Mouse (Mus musculus): ENCODE data around the gene Acad9.
A peak's percentile ranks its signal among the peaks of the same experiment; 100 is the strongest.

The Acad9 gene

DNA sequence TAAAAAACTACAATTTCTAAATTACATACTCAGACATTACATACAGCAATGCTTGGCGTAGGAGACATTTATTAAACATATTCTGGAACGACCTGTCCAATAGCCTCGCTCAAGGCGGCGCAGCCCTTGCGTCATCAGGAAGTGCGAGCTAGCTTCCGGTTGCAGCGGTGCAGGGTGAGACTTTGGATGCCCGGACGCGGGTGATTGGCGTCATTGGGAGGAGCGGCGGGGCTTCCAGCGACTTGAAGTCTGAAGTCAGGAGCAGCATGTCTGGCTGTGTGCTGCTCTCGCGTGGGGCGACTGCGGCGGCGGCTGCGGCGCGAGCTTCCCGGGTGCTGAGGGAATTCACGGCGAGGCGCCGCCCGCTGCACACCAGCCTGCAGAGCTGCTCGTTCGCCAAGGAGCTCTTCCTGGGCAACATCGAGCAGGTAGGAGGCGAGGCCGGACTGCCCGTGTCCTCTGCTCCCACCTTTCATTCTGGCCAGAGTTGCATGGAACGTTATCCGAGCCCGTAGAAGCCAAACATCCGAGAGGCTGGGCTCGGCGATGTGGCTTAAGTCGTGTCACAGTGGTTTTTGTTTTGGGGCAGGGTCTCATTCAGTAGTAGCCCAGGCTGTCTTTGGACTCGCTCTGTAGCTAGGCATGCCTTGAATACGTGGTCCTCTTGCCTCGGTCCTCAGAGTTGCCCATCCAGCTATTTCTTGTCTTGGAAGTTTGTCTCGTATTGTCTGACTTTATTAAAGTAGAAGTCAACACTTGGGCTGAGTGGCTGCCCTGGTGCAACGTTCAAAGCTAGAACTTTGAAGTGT, at the start of gene Acad9:
Gene Acad9 (plus strand): TSS at position 137 of the 809 bp plus-strand sequence.
- peak; percentile 87 to 91 for DNase-seq (ENCODE audit: low spot score in 2 of 2)

DNA sequence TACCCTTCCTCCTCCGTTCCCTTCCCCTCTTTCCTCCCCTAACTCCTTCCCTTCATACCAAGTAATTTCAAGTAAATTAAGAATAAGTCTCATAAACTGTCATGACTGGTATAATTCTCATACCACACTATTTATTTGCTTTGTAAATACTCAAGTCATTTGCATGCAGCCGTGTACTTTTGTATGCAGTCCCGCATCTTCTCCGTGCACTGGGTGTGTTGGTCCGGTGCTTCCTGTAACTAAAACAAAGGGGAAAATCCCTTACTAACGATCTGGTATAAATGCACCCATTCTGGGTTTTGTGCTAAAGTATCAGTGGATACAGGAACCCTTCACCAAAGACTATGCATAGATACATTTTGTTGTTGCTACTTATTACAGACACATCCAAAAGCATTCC, 40.0 kb upstream of the Acad9 start:
- DNase-seq (ENCODE audit: low spot score in 2 of 2), result no peak

DNA sequence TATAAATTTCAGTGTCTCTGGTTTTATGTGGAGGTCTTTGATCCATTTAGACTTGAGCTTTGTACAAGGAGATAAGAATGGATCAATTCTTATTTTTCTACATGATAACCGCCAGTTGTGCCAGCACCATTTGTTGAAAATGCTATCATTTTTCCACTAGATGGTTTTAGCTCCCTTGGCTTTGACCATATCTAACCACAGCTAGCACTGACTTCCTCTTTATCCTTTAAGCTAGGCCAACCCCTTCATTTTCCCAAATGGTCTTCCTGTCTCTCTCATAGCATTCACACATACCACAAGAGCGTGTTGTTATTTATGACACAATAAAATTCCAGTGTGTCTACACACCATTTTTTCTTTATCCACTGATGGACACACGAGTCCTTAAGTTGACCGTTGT, 35.8 kb upstream of the Acad9 start:
- no peak for DNase-seq (ENCODE audit: low spot score in 2 of 2)

DNA sequence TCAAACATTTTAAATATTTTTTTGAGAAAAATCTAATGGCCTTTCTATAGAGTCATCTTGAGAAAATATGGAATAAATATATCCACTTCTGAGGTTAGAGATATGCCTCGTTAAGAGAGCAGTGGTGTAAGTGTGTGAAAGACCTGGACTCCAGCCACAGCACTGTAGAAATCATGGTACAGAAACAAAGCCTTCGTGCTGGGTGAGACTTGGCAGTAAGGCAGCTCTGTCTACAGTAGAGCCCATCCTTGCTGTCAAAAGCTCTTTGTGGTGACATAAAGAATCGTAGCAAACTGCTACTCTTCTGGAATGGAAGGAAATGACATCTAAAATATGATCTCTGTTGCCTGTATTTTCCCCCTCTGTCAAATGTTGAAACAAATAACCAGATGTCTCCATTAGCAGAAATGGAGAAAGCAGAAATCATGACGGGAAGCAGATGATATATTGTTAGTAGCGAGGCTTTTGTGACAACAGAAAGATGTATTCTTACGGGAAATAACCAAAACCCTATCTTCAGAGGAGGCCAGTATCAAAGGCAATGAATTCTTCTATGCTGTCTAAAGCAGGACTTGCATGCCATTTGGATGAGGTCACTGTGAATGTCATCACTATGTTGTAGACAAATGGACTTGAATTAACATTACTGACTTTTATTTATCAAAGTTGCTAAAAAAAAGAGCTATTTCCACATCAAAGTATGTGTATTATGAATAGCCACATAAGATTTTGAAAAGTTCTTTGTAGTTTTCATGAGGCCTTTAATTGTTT, 33.9 kb upstream of the Acad9 start:
- DNase-seq (ENCODE audit: low spot score in 2 of 2), result no peak

DNA sequence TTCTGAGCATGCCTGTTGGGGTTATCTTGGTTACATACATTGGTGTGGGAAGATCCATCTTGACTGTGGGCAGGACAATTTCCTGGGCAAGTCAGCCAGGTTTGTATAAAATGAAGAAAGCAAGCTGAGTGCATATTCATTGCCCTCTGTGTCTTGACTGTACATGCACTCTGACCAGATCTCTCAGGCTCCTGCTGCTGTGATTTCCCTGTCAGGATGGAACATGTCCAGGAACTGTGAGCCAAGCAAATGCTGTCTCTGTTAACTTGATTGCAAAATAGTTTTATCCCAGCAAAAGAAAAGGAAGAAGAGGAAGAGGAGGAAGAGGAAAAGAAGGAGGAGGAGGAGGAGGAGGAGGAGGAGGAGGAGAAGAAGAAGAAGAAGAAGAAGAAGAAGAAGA, 21.3 kb upstream of the Acad9 start:
- DNase-seq (ENCODE audit: low spot score in 2 of 2), result no peak

DNA sequence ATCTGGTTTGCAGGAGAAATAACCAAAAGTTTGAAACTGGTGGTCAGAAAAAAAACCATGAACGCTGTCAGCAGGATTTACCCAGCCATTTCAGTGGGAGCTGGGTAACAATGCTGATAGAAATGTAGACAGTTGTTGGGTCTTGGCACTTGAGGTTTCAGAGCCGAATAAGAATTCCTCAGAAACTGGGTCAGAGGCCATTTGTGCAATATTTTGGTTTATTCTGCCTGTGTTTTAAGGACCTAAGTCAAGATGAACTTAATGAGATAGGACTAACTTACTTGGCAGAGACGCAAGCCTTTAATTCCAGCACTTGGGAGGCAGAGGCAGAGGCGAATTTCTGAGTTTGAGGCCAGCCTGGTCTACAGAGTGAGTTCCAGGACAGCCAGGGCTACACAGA, 20.7 kb upstream of the Acad9 start:
- DNase-seq (ENCODE audit: low spot score in 2 of 2), result no peak

DNA sequence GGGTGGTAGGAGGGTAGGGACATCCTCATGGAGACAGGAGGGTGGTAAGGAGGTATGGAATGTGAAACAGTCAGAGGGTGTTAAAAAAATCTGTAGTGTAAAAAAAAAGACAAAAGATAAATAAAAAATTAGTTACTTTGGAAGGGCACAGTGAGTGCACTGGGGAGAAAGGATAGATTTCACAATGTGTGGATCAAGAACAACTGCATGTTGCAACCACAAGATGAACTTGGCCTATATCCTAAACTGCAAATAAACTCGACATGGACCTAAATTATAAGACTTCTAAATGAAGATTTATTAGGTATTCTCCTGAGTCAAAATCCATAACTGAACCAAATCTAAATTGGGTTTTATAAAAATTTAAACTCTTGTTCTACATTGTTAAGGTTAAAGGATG, 16.7 kb upstream of the Acad9 start:
- DNase-seq (ENCODE audit: low spot score in 2 of 2), result no peak

DNA sequence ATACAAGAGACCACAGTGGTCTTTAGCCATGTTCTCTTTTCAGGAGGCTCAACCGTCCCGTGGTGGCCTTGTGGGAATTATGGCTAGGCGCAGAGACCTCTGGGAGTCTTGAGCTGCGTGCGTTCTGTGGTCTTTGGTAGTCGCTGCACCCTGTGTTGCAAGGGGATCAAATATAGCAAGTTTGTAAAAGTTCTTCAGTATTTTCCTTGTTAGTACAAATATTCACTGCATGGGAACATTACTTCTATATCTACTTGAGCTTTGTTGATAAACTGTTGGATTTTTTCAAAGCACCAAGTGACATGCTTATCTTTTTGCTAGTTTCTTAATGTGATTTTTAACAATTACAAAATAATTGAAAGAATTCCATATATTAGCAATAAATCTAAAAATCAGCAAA, 12.3 kb upstream of the Acad9 start, which contains the start of gene Ccdc144b:
Gene Ccdc144b (minus strand): TSS at position 101 of the 400 bp plus-strand sequence.
- DNase-seq (ENCODE audit: low spot score in 2 of 2), result no peak

DNA sequence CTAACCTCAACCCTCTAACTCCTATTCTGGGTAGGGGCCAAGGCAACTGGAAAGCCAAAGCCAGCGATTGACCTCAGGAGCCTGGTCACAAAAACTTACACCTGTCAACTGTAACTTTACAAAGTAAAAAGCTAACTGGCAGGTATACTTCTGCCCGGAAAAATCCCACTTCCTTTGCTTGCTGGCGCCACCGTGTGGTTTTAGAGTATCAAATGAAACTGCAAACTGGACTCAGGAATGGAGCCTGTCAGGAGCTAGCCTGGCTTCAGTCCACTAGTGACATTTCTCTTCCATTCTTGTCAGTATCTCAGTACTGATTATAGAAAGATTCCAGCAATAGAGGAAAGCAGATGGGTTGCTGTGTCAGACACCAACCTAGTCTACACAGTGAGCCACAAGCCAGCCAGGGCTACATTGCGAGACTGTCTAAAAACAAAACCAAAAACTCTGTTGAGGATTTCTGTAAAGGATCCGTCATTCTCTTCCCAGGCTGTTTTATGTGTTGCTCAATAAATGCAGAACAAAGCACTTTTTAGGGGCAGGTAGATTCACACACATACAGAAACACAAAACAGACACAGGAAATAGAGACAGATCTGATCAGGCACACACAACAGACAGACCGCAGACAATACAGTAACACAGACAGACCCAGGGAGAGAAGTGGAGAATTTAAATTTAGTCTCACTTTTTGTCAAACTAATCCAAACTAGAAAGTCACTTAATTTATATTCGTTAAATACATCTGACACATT, 5.5 kb upstream of the Acad9 start:
- peak; percentile 27 to 56 for DNase-seq (ENCODE audit: low spot score in 2 of 2)

DNA sequence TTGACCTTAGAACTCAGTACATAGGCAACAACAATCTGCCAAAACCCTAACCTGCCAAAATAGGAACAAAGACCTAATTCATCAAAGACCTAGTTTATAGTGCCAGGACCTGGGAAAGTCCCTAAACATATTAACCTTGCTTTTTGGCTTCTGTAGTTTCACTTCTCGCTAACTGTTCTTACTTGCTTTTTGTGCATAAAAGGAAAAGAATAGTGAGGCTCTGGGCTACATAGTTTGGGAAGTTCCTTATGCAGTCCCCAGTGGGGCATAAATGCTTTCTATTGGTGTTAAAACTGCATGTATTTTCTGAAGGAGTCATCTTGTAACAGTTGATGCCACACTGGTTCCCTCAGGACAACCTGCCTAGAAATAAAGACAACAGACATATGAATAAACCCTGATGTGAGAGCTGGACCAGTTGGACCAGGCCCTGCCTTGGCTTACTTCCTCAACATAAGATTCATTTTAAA, 1.2 kb upstream of the Acad9 start:
- peak in 1 of 2 experiments; percentile 23 for DNase-seq (ENCODE audit: low spot score in 2 of 2)

DNA sequence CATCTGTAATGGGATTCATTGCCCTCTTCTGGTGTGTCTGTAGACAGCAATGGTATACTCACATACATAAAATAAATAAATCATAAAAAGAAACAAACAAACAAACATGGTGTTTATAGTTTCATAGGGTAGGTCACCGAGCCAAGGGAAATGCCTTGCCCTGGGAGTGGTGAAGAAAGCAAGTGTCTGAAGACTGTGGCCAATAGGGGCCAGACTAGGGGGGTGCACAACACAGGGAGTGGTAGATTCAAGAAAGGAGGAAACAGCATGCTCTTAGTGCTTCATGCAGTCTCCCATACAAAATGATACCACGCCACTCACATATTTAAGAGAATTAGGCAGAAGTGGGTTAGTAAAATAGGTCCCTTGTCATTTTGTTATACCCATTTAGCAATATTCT, 613 bp upstream of the Acad9 start:
- DNase-seq (ENCODE audit: low spot score in 2 of 2), result no peak

DNA sequence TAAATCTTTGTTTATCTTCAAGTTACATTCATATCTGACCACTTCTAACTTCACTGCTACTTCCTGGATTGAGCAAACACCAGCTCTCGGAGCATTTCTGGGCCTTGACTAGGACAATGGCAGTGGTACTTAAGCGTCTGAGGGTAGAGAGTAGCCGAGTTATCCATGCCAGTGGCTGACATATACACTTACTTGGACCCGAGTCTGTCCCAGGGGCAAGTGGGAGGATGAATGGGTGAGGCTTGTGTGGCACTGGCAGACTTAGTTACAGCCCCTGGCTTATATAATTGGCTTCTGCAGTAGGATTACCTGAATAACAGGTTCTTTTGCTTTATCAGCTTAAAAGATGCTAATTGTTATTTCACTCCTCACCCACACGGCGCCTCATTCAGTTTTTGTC, 2.0 kb downstream of the Acad9 start:
- DNase-seq (ENCODE audit: low spot score in 2 of 2), result no peak

DNA sequence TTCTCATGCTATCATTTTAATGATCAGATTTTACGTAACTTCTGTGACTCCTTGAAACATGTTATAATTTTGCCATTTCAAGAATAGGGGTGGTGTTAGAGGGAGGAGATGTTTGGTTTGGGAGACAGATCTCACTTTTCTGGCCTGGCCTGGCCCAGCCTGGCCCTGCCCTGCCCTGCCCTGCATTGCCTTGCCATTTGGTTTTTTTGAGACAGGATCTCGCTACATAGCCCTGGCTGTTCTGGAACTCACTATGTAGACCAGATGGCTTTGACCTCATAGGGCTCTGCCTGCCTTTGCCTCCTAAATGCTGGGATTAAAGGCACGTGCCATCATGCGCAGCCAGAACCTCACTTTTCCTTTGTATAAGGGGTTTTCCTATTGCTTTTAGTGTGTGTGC, 4.7 kb downstream of the Acad9 start:
- DNase-seq (ENCODE audit: low spot score in 2 of 2), result no peak

DNA sequence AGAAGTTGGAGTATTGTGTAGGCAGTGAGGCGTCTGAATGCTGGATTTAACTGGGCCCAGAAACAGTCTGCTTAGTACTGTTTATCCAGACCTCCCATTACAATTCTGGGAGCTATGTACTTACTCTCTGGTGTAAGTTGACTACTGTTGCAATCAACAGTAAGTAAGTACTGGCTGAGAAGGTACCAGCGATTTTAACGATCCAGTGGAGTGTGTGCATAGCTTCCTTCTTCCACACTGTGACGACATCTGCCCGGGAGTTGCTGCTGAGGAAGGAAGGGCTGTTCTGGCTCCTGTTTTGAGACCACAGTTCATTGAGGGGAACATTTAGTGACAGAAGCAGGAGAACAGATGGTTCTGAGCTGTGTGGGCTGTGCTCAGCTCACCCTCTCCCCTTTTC, 5.3 kb downstream of the Acad9 start:
- no peak for DNase-seq (ENCODE audit: low spot score in 2 of 2)

DNA sequence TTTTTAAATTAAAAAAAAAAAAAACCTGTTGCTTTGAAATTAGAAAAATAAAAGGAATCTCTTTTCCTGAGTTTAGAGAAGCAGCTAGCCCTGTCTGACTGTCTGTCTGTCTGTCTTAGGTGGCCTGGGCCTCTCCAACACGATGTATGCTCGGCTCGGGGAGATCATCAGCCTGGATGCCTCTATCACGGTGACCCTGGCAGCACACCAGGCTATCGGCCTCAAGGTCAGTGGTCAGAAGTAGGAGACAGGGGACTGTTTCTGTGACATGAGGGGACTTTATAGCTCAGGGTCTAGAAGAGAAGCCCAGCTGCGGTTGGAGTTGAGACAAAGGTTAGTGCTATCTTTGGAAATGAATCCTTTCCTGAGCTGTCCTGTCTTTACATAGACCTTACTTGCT, 8.5 kb downstream of the Acad9 start:
- DNase-seq (ENCODE audit: low spot score in 2 of 2), result no peak

DNA sequence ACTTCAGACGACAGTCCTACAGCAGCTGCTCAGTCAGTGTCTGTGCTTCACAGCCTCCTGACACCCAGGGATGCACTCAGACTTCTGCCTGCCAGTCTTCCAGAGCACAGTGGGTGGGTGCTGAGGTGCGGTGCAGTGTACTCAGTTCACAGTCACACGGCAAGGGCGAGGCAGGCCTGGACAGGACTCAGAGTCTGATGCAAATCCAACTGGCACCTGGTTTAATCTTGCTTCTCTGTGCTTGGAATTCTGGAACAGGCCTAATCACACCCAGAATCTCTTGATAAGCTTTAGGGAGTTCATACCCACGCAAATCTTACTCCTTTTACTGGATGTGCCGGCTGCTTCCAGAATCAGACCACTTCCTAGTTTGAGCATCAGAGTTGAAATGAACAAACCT, 9.7 kb downstream of the Acad9 start:
- DNase-seq (ENCODE audit: low spot score in 2 of 2), result no peak

DNA sequence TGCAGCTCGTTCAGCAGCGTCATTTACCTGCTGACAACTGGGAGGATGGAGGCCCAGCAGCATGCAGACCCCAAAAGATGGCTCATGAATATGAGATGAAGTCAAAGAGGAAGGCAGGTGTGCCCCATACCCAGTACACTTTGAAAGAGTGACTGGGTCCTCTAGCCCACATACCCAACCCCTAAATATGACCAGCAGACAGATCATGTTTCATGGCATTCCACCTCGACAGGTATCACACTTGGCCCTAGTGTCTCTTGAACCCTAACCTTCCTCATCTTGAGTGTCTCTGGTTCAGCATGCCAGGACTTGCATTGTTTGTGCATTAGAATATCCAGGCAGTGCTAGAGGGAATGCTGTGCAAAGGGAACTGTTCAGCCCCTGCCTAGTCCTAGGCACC, 11.6 kb downstream of the Acad9 start:
- no peak for DNase-seq (ENCODE audit: low spot score in 2 of 2)

DNA sequence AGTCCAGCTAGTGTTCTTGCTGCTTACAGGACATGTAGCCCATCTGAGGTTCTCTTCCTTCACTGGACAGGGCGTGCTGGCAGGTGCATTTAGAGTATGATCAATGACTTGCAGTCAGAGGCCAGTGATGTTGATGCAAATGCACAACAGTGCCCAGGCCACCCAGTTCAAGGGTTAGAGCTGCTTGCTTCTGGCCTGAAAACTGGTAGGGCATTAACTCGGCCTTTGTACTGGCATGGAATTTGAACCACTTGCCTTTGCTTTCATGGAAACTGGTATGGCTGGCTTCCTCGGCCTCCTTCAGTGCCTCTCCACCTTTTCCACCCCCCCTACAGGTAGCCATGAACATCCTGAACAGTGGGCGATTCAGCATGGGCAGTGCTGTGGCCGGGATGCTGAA, 14.1 kb downstream of the Acad9 start:
- DNase-seq (ENCODE audit: low spot score in 2 of 2), result no peak

DNA sequence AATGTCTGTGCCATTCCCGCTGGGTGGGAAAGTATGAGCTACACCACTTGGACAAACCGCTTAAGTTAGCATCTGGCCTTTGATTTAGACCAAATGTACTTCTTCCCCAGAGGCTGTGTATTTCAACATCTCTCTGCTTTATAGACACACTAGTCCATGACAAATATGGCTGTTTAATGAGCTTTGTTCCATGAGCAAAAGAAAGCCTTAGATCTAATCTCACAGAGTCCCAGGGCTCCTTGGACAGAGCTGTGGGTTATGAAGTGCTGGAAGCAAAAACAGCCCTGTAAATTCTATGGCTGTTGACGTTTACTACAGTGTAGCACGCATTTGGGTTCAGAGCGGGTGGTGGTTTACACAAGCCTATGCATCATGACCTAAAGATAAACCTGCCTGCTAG, 15.0 kb downstream of the Acad9 start:
- no peak for DNase-seq (ENCODE audit: low spot score in 2 of 2)

DNA sequence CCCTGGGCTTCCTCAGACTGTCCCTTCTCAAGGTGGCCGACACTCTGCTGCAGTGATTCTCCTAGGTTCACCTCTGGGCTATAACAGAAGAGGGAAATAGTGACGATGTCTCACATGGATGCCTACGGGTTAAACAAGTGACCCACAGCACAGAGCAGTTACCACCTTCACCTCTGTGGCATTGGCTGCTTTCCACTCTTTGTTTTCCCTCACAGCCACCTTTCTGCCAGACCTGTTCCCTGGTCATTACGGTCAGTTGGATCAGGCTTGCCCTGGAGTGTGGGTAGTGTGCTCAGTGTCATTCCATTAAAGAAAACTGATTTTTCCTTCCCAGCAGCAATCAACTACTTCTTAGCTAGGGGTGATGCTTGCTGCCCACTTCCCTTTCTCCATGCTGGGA, 17.1 kb downstream of the Acad9 start:
- DNase-seq (ENCODE audit: low spot score in 2 of 2), result no peak

DNA sequence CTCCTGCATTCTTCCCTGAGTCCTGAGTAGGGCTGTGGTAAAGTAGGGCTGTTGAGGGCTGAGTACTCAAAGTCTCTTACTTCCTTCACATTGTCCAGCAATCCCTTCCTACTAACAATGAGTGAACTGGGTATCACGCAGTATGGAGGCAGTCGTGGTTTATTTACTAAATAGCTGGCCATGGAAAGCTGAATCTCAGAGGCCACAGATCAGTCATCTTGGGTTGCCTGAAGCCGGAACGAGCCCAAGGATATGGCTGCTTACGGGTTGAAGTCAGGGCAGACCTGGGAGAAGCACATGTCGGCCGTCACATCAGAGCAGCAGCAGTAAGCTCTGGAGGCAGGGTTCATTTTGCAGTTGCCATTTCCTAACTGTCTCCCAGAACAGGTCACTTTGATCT, 17.6 kb downstream of the Acad9 start:
- no peak for DNase-seq (ENCODE audit: low spot score in 2 of 2)

DNA sequence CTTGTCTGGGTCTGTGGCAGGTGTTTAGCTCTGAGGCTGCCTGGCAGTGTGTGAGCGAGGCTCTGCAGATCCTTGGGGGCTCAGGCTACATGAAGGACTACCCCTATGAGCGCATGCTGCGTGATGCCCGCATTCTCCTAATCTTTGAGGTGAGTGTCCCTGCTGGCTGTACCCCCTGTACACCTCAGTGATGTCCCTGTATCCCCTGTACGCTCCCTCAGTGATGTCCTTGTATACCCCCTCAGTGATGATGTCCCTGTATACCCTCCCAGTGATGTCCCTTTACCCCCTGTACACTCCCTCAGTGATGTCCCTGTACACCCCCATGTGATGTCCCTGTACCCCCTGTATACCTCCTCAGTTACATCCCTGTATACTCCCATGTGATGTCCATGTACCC, 19.6 kb downstream of the Acad9 start:
- DNase-seq (ENCODE audit: low spot score in 2 of 2), result no peak
